Mouse (Mus musculus) kidney, adult 18-20 months (tissue): ENCODE results near the gene Islr2.
A peak's percentile ranks its signal among the peaks of the same experiment; 100 is the strongest.

Experiments
- DNase-seq: peaks from one replicate; pipeline ENCODE4 v3.0.0; 2021

Gene Islr2

GRCm38 (mm10) chr9:58150733-58151361, 53.3 kb downstream of the Islr2 start:
- DNase-seq, result peak; percentile 27

DNA sequence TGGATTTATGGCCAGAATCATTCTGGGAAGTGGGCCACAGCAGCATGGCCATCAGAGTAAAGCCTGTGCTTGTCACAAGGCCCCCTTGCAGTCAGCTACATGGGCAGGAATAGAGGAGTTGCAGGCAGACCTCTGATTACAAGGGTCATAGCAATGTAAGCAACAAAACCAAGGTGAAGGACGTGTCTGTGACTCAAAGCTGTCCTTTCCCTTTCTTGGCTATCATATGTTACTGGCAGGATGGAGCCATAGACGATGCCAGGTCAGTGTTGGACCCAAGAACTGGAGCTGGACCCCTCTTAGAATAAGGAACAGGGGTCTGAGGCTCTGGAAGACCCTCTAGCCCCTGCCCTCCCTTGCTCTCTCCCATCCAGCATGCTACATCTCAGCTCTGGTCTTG, 55.3 kb downstream of the Islr2 start:
- DNase-seq, result no peak
